Comparison of ENCODE assay signal across 19 mouse cellular contexts in genomic region chr7:29437072-29437471, GRCm38 (mm10).
DNase-seq lines count a peak whose midpoint lies in the region; ATAC-seq and TF ChIP-seq lines count a peak whose summit lies in the region.
"Had no signal": no experiment of that assay in that cellular context is flagged by ENCODE, and none has a peak within 500 bp of the region (broad histone marks: within the 10 kb centered on the region; RNA-seq: fewer than 3 reads in every experiment).

No protein-coding gene starts in this region.

- 77% methylated on average over 10 of the region's 10 CpGs for WGBS in hindbrain, embryonic 13.5 days
- 63% methylated on average over 10 of the region's 10 CpGs for WGBS in hindbrain, embryonic 12.5 days
- 65% methylated on average over 10 of the region's 10 CpGs for WGBS in midbrain, embryonic 10.5 days
- WGBS in midbrain, embryonic 16.5 days = 72% methylated on average over 10 of the region's 10 CpGs
- WGBS in stomach, postnatal 0 days = 71% methylated on average over 10 of the region's 10 CpGs

- H3K4me1 ChIP-seq in hindbrain, embryonic 13.5 days (replicated peaks) = peaks cover 51% of the 10 kb centered on the region
- peaks cover 31% of the 10 kb centered on the region for H3K4me1 ChIP-seq in hindbrain, embryonic 12.5 days
- peaks cover 72% of the 10 kb centered on the region for H3K4me1 ChIP-seq in midbrain, embryonic 10.5 days
- peaks cover 22% of the 10 kb centered on the region for H3K4me1 ChIP-seq in midbrain, embryonic 16.5 days (ENCODE audit: control insufficient read depth, insufficient read depth, low read length)
- H3K4me1 ChIP-seq in stomach, postnatal 0 days (replicated peaks; ENCODE audit: control insufficient read depth, insufficient read depth) = peaks cover 2% of the 10 kb centered on the region

- TF ChIP-seq EP300 in stomach, postnatal 0 days (optimal IDR thresholded peaks at IDR 0.05) = no peak

- no peak for TF ChIP-seq CTCF in stomach, postnatal 0 days (IDR thresholded peaks at IDR 0.05; ENCODE audit: low read depth)

- H3K9ac ChIP-seq in hindbrain, embryonic 13.5 days = no peak overlapping the region
- H3K9ac ChIP-seq in hindbrain, embryonic 12.5 days = no peak overlapping the region
- H3K9ac ChIP-seq in midbrain, embryonic 16.5 days (ENCODE audit: low read depth, low read length) = no peak overlapping the region
- H3K9ac ChIP-seq in stomach, postnatal 0 days (ENCODE audit: low read length) = no peak overlapping the region
- H3K9ac ChIP-seq: embryonic facial prominence, embryonic 12.5 days; liver, postnatal 0 days had no signal

- H3K4me2 ChIP-seq in hindbrain, embryonic 13.5 days = no peak overlapping the region
- H3K4me2 ChIP-seq in hindbrain, embryonic 12.5 days (replicated peaks) = no peak overlapping the region
- H3K4me2 ChIP-seq in midbrain, embryonic 16.5 days (ENCODE audit: low read length) = no peak overlapping the region
- no peak overlapping the region for H3K4me2 ChIP-seq in stomach, postnatal 0 days (replicated peaks; ENCODE audit: low read depth)
- H3K4me2 ChIP-seq: embryonic facial prominence, embryonic 12.5 days had no signal

- no peaks in the 10 kb centered on the region for H3K9me3 ChIP-seq in hindbrain, embryonic 13.5 days
- H3K9me3 ChIP-seq in hindbrain, embryonic 12.5 days (replicated peaks) = no peaks in the 10 kb centered on the region
- H3K9me3 ChIP-seq in midbrain, embryonic 10.5 days (replicated peaks) = no peaks in the 10 kb centered on the region
- H3K9me3 ChIP-seq in midbrain, embryonic 16.5 days (replicated peaks; ENCODE audit: control insufficient read depth, low read length, poor library complexity, severe bottlenecking) = no peaks in the 10 kb centered on the region
- H3K9me3 ChIP-seq in stomach, postnatal 0 days (ENCODE audit: control insufficient read depth, low read length) = no peaks in the 10 kb centered on the region
- H3K9me3 ChIP-seq: embryonic facial prominence, embryonic 12.5 days had no signal

- no peak overlapping the region for H3K4me3 ChIP-seq in hindbrain, embryonic 13.5 days
- no peak overlapping the region for H3K4me3 ChIP-seq in hindbrain, embryonic 12.5 days
- no peak overlapping the region for H3K4me3 ChIP-seq in midbrain, embryonic 10.5 days
- no peak overlapping the region for H3K4me3 ChIP-seq in midbrain, embryonic 16.5 days (ENCODE audit: low read depth, low read length)
- no peak overlapping the region for H3K4me3 ChIP-seq in stomach, postnatal 0 days (ENCODE audit: low read depth, low read length)
- H3K4me3 ChIP-seq: embryonic facial prominence, embryonic 12.5 days; heart, adult 2 months; myocyte had no signal

- peak overlapping the region; percentile 18; the same call in 1 of the 2 replicates for H3K27ac ChIP-seq in hindbrain, embryonic 13.5 days
- H3K27ac ChIP-seq in hindbrain, embryonic 12.5 days = no peak overlapping the region
- peak overlapping the region; percentile 14; the same call in 1 of the 2 replicates for H3K27ac ChIP-seq in midbrain, embryonic 10.5 days (replicated peaks)
- H3K27ac ChIP-seq in midbrain, embryonic 16.5 days (ENCODE audit: low read length) = no peak overlapping the region
- peak overlapping the region; percentile 36; the same call in 1 of the 2 replicates for H3K27ac ChIP-seq in stomach, postnatal 0 days (replicated peaks)
- H3K27ac ChIP-seq: embryonic facial prominence, embryonic 12.5 days; heart, adult 2 months had no signal

- no peaks in the 10 kb centered on the region for H3K36me3 ChIP-seq in hindbrain, embryonic 13.5 days
- no peaks in the 10 kb centered on the region for H3K36me3 ChIP-seq in hindbrain, embryonic 12.5 days
- H3K36me3 ChIP-seq in midbrain, embryonic 10.5 days = no peaks in the 10 kb centered on the region
- H3K36me3 ChIP-seq in midbrain, embryonic 16.5 days (ENCODE audit: control insufficient read depth, insufficient read depth, low read length) = no peaks in the 10 kb centered on the region
- H3K36me3 ChIP-seq in stomach, postnatal 0 days (ENCODE audit: control insufficient read depth, insufficient read depth, low read length) = no peaks in the 10 kb centered on the region
- H3K36me3 ChIP-seq: embryonic facial prominence, embryonic 12.5 days had no signal

- intact Hi-C loops in heart, postnatal 25 days (cut with DNase I) = no loop called here

- ATAC-seq in hindbrain, embryonic 13.5 days (ENCODE audit: low FRiP score) = no peak
- ATAC-seq in hindbrain, embryonic 12.5 days (ENCODE audit: low FRiP score) = no peak
- ATAC-seq in midbrain, embryonic 16.5 days = no peak
- no peak for ATAC-seq in stomach, postnatal 0 days (ENCODE audit: low FRiP score, low TSS enrichment)
- ATAC-seq: CD4-positive, CD25-positive, alpha-beta regulatory T cell, adult 4 months; forebrain, embryonic 16.5 days; liver, postnatal 0 days; Patski had no signal

- no peaks in the 10 kb centered on the region for H3K27me3 ChIP-seq in hindbrain, embryonic 13.5 days
- H3K27me3 ChIP-seq in hindbrain, embryonic 12.5 days = no peaks in the 10 kb centered on the region
- H3K27me3 ChIP-seq in midbrain, embryonic 10.5 days (ENCODE audit: low read depth, poor library complexity, severe bottlenecking) = peaks cover 54% of the 10 kb centered on the region
- no peaks in the 10 kb centered on the region for H3K27me3 ChIP-seq in midbrain, embryonic 16.5 days (ENCODE audit: control insufficient read depth, insufficient read depth, low read depth, low read length)
- H3K27me3 ChIP-seq in stomach, postnatal 0 days (ENCODE audit: control insufficient read depth, insufficient read depth, low read length) = no peaks in the 10 kb centered on the region
- H3K27me3 ChIP-seq: embryonic facial prominence, embryonic 12.5 days; Patski had no signal

- DNase-seq in adrenal gland, postnatal 14 days = peak; percentile 59
- DNase-seq in adrenal gland, adult 2 months = no peak
- DNase-seq in midbrain, embryonic 10.5 days (ENCODE audit: low spot score) = no peak
- DNase-seq in stomach, postnatal 0 days (ENCODE audit: low spot score) = no peak
- no peak for DNase-seq in heart, postnatal 25 days (ENCODE audit: low spot score)
- DNase-seq: cerebellum, adult 8-10 months; heart, adult 2 months; heart, postnatal 4 days; kidney, postnatal 36 days; liver, postnatal 0 days; midbrain, embryonic 14.5 days had no signal

Comparison
In these comparisons a context has a peak if more than half of its experiments do, and no peak if none do; other contexts are left out.
1. H3K27ac ChIP-seq: peak in hindbrain, embryonic 13.5 days (single experiment), midbrain, embryonic 10.5 days (single experiment) and stomach, postnatal 0 days (single experiment); none in hindbrain, embryonic 12.5 days (single experiment) and midbrain, embryonic 16.5 days (single experiment).